Mouse (Mus musculus): Measurements from ENCODE around the gene Fam170b.

- TF ChIP-seq CHD2 (IDR thresholded peaks at IDR 0.05; ENCODE audit: low read length) (no peak), EP300 (IDR thresholded peaks at IDR 0.05; ENCODE audit: low read depth in 1 of 2, low read length in 2 of 2) (no peak), HCFC1 (IDR thresholded peaks at IDR 0.05; ENCODE audit: low read depth, low read length) (no peak), BHLHE40 (IDR thresholded peaks at IDR 0.05; ENCODE audit: borderline replicate concordance, low read depth, low read length) (no peak)
Observed at GRCm38 (mm10) chr14:32819297-32819696, 14.5 kb upstream of the Fam170b start.

All from MEL (cell line).